Mouse (Mus musculus): Measurements from ENCODE around the gene Galnt6.
A peak's percentile ranks its signal among the peaks of the same experiment; 100 is the strongest.

Galnt6 gene

DNA sequence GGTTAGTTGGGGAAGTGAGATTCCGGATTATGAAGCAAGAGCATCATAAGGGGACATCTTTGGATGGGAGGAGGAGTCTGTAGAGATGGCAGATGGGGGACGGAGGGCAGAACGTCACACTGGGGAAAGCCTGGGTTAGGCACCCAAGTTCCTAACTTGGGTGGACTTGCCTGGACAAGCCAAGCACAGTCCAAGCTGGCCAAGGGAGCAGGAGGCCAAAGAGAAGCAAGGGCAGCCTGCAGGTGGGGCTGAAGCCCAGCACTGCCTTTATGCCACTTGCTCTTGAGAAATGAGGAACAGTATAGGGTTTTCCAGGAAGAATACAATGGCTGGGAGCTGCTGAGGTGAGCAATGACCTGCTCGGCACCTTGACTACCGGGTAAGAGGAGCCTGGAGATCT, 10.0 kb downstream of the Galnt6 start:
- DNase-seq, result peak; percentile 25

DNA sequence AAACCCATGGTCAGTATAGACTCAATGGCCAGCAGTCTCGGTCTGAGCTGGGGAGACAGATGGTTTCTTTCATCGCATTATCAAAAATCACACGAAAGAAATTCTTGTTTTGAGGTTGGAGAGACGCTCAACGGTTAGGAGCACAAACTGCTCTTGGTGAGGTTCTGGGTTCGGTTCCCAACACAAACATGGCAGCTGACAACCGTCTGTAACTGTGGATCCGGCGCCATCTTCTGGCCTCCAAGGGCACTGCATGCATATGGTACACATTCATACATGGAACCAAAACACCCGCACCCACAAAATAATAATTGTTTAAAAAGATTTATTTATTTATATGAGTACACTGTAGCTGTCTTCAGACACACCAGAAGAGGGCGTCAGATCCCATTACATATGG, 10.6 kb downstream of the Galnt6 start:
- DNase-seq, result peak; percentile 67

DNA sequence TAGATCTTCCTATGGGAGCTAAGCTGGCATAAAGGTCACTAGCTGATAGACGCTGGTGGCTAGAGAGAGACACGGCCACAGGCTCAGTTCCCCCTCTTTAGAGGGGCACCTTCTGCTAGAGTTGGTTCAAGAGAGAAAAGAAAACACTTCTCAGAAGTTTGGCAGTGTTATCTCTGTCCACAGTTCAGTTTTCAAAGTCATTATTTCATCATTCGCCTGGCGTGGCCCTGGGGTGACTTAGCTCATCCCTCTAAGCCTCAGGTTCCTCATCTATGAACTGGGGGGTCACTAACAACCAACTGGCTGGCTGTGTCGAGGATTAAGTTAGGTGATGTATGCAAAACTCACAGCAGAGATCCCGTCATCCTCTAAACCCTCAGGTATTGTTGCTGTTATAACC, 11.2 kb downstream of the Galnt6 start:
- DNase-seq, result no peak

DNA sequence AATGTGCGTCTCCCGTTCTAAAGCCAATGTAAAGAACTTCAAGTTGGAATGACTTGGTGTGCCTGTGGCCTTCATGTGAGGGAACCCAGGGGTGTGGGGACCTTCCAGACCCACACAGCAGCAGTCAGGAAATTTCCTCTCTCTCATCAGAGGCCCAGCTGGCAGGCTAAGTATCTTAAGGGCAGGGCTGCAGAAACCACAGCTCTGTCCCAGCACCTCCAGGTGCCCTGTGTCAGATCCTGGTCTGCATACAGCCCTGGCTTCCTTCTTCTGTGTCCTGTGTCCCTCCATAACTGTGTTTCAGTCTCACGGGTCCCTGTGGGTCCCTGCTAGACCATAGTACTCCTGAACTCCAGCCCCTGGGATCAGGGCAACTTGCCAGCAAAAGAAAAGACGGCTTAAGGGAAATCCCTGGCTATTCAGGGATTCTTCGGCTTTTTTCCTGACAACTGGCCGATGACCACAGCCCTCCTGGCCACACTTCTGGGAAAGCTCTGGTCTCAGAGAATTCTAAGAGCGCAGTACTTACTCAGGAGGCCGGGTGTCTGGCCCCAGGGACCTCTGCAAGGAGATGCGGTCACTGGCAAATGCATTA, 13.7 kb downstream of the Galnt6 start:
- no peak for DNase-seq

DNA sequence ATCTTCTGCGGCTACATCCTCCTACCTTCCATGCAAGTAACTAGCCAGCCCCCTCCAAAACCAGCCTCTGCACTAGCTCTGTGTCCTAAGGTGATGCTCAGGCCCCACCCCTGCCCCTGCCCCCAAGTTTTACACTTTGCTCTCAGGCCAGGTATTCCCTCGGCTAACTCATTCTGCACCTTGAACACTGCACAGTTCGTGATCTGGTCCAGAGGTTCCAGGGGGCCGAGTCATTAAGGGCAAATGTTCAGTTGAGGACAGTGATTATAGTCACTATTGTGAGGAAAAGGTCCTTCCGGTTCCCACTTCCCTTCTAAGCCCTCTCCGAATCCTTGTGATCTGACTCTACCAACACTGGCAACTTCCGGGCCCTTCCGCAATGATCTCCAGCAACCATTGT, 14.7 kb downstream of the Galnt6 start:
- no peak for DNase-seq

DNA sequence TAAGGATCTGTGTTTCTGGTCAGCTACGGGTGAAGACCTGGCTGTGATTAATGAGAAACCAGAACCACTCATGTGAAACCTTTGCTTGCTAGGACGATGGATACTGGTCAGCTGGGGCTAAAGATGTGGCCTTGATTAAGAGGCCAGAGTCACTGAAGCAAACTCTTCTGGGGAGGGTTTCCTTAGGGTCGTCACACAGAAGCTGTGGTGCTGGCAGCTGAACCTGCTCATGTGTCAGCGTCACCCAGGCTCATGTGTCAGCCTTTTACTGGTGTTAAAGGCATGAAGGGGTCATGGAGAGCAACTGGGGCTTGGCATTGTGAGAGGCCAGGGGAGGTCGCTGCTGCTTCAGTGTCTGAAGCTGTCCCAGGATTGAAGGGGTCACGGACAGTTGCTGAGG, 18.3 kb downstream of the Galnt6 start:
- no peak for DNase-seq

DNA sequence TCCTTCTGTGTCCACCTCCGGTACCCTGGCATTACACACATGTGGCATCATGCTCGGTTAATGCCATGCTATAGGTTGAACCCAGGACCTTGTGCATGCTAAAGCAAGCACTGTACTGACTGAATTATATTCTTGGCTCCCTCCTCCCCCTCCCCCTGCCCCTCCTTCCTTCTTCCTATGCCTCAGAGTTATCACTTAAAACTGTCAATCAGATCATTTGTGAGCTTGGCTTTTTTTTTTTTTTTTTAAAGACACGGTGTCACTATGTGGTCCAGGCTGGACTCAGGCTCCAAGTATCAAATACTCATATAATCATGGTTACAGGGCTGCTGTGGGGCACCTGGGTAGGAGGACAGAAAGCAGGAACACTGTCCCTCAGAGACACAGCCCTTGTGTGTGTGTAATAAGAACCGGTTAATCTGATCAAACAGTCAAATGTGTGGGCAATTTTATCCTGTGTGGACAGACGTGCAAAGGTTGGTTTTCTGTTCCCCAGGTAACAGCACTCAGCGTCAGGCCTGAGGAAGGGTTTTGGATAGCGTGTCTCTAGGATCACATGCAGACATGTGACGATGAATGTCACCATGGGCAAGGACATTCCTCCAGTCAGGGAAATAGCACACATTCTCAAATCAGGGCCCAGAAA, 20.6 kb downstream of the Galnt6 start:
- DNase-seq, result no peak

DNA sequence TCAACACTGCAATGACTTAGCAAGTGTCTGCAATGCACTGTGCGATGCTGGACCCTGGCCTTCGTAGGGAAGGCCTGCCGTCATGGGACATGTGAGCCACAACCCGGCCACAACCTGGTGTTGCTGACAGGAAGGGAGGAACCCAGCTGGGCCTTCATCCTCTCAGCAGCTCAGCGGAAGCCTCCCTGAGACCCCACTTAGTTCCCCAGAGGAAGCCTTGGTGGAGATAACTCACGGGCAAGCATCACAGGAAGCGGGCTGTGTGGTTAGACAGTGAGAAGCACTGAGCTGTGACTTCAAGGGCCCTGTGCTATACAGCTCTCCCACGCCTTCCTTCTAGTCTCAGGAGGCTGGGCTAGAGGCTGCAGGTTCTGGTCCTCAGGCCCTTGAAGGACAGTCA, 22.9 kb downstream of the Galnt6 start:
- DNase-seq, result peak; percentile 77

DNA sequence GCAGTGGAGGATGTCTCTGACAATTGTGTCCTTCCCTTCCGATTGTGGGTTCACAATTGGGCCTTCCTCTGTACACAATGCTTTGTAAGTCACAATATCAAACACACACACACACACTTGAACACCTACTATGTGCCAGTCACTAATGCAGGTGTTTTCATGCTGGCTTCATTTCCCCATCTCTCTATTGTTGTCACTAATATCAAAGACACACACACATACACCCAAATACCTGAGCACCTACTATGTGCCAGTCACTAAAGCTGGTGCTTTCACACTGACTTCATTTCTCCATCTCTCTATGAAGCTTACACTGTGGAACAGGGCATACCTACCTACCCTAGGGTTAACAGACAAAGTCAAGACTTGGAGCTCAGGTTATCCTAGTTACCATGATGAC, 23.8 kb downstream of the Galnt6 start:
- no peak for DNase-seq

DNA sequence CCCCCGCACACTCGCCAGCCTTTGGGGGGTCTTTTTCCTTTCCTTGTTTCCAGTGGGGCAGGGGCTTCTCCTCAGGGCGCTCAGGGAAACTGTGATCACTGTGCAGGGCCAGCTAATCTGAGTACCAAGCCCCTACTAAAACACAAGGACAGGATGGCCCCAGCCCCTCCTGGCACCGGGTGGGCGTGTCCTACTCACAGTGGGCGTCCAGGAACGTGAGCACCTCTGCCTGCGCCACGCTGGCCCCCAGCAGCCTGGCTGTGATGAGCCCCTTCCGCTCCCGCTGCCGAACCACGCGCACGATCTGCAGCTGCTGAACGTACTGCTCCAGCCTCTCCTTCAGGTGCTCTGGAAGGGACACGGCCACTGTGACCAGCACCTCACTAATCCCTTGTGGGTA, 25.3 kb downstream of the Galnt6 start:
- DNase-seq, result peak; percentile 69

DNA sequence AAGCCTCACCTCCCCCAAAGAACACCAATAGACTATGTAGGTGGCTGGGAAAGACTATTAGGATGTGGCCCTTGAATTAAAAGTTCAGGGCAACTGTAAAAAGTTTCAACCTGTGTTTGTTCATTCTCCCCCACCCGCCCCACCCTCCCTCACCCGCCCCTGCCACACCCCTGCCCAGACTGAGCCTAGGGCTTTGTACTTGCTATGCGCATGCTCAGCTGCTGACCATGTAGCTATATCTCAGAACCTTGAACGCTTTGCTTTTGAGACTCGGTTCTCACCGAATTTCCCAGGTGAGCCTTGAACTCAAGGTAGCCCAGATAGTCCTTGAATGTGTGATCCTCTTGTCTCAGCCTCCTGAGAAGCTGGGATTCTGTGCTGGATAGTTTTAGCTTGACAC, 27.3 kb downstream of the Galnt6 start:
- no peak for DNase-seq

DNA sequence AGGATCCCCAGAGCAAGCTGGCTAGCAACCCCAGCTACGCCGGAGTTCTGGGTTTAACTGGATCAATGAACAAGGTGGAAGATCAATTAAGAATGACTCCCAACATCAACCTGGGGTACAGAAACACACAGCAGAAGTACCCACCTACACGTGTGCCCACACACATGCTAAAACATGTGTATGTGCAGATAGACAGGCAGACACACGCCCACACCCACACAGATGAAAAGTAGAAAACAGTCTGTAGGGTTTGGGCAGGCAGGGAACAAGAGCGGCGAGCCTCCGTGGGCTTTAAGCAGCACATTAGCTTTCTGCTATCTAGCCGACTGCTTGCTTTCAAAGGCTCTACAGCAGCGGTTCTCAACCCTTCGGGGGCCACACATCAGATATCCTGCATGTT, 28.1 kb downstream of the Galnt6 start:
- DNase-seq, result peak; percentile 46

DNA sequence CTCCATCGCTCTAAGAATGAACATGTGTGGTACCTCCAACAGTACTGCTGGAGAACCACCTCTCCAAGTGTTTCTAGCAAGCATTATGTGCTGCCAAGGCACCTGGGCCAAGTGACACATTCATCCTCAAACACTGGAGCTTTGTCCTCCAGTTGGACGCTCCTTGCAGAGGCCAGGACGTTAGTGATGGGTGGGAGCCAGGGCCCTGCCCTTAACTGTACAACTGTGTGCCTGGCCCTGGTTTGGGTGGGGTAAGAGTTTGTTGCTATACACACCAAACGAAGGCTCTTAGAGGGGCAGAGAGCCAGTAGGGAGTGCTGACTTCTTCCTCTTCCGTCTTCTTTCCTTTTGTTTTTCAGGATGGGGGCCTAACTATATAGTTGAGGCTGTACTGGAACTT, 28.8 kb downstream of the Galnt6 start:
- no peak for DNase-seq

DNA sequence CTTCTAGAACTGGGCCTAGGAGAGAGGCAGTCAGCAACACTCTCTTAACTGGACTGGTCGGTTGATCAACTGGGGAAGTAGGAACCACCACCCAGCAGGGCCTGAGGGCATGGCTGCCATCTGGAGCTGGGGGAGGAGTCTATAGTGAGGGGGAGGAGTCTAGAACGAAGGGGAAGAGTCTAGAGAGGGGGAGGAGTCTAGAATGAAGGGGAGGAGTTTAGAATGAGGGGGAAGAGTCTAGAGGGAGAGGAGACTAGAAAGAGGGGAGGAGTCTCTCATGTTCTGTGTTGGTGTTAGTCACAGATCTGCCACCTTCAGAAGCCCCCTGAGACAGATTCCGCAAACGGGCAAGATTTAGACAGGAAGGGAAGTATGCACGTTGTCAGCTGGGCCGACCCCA, 29.8 kb downstream of the Galnt6 start:
- DNase-seq, result no peak

DNA sequence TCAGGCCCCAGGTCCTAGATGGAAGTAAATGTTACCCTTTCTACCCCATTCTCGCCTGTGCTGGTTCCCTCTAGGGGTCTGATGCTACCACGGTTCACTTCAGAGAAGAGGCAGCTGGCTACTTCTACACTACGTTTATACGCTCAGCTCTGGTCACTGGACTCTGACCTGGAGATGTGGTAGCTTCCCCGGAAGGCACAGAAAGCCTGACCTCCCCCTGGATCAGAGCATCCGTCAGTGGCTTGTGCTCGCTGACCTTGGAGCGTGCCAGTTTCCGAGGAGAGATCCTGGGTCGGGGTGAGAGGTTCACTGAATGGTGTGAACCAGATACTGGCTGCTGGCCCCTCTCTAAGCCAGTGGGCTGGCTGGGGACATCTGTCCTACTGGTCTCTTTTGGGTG, 31.1 kb downstream of the Galnt6 start:
- DNase-seq, result no peak

DNA sequence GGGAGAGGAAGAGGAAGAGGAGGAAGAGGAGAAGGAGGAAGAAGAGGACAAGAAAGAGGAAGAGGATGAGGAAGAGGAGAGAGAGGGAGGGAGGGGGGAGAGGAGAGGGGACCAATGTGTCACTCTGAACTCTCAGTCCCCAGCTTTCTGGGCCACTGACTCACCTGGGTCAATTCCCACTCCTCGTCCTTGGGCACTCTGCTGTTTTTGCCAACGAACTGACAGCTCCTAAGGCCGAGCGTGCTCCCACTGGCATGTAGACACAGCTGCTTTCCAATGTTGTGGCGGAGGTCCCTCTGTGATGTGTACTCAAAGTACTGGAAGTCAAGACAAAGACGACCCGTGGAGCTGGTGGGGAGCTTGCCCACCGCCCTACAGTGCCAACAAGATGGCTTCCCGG, 34.8 kb downstream of the Galnt6 start:
- no peak for DNase-seq

DNA sequence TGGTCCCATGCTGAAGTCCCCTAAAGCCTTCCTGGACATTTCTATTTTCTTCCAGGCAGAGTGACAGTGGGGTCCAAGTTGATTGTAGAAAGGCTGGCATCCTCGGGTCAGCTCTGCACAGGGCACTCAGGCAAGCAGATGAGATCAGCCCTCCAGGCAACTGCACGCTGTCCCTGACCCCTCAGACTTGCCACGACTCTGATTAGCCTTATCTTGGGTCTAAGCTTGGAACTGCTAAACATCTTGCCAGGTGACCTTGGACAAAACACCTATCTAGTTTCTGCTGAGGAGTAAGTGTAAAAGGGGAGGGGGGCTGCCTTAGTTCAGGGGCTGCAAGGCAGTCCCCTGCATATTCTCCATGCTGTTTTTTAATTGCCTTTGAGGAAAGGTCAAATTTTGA, 37.2 kb downstream of the Galnt6 start:
- DNase-seq, result no peak

DNA sequence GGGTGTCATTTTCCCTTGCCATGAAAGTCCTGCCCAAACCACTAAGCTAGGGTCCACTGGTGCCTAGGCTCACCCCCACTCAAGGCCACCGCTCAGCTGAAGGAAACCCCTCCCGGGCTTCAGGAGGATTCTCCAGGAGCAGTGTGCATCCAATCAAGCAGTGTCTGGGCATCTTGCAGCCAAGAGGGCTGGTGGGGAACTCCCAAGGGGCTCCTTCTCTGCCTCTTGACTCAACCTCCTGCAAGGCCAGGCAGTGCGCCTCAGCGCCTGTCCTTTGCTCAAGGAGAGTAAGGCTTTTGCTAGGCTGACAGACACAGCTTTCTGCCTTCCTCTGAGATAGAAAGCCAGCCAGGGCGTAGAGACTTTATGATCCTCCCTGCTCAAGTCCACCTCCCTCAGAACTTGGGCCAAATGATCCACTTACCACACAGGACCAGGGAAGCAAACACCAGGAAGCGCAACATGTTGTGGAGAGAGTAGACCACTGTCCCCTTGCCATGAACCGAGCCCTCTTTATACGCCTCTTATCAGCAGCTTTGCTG, 41.7 kb downstream of the Galnt6 start, which contains the start of gene Cela1:
Gene Cela1 (minus strand): TSS at position 492 of the 542 bp plus-strand sequence.
- peak; percentile 40 for DNase-seq

DNA sequence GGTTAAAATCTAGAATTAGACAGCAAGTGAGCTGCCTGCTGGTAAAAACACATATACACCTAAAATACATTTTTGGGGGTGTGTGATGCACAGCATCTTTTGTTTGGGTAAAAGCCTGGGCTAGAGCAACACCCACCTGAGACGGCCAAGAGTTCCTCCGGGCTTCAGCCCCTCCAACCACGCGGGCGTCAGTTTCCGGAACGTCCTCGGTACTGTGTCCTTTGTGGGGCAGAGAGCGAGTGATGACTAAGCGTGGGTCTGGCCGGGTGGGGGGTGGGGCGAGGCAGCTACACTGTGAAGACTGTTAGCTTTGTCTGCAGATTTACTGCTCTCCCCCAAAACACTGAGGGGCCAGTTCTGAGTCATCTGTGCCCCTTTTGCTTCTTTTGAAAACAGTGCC, 42.2 kb downstream of the Galnt6 start:
- DNase-seq, result peak; percentile 43

DNA sequence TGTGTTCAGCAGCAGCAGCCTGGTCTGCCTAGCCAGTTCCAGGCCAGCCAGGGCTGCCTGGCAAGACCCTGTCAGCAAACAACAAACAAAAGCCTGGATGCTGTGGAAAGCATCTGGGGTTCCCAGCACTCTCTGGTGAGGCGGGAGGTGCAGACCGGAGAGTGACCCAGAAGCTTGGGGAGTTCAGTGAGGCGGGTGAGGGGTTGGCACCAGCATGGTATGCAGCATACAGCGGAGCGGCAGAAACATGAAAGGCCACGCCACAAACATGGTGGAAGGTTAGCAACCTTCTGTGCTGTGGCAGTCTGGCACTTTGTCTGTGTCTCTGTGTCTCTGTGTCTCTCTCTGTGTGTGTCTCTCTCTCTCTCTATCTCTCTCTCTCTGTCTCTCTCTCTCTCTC, 42.7 kb downstream of the Galnt6 start:
- DNase-seq, result no peak

DNA sequence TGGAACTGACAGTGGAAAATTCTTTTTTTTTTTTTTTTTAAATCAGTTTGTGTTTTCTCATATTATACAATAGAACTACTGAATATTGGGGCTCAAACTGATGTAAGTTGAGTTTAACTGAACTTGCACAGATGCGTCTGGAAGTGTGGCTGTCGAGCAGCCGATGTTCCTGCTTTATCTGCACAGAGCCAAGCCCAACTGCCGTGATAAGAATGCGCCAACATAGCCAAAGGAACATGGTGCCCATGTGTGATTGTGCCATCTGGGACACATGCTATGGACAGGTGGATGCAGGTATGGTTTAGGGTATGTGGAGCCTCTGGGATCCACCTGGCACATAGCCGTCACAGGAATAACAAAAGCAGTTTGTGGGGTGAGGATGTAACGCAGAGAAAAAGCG, 43.3 kb downstream of the Galnt6 start:
- no peak for DNase-seq

DNA sequence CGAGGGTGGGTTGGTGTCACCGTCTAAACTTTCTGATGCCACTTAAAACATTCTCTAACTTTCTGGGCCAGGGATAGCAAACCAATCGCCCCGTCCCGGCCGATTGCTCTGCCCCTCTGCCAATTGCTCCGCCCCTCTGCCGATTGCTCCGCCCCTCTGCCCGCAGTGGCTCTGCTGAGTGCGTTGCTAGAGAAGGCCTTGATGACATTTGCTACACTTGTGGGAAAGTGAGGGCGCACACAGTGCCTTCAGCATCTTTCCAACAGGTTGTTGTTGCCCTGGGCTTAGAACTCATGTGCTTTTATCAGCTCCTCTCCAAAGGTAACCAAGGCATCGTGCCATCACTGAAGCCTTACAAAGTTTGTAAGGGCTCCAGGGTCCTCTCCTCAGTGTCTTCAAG, 43.9 kb downstream of the Galnt6 start:
- peak; percentile 45 for DNase-seq

DNA sequence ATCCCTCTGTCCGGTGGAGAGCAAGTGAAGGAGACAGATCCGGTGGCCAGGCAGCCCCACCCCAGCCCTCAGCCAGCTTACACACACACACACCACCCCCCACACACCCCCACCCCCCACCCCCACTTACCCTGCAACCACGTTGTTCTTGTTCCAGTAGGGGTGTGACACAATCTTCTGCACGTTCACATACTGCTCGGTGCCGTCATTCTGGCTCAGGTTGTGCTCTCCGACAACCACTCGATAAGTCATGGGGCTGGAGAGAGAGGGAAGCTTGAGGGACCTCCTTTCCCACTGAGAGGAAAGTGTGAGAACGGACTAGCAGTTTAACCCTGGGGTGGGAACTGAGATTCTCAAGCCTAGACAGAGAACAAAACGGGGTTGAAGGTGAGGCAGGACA, 44.7 kb downstream of the Galnt6 start:
- DNase-seq, result no peak

DNA sequence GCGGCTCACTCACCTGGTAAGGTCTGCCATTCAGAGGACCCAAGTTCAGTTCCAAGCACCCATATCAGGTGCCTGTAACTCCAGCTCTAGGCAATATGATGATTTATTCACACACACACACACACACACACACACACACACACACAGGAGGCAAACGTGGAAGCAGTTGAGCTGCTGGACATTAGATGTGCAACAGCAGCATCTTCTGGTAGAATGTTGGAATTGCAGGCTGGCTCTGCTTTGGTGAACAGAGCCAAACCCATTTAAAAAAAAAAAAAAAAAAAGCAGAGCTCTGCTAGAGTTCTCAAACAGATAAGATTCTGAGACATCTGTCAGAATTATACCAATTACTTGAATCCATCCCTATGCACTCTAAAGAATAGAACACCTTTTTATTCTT, 46.1 kb downstream of the Galnt6 start:
- DNase-seq, result peak; percentile 89

DNA sequence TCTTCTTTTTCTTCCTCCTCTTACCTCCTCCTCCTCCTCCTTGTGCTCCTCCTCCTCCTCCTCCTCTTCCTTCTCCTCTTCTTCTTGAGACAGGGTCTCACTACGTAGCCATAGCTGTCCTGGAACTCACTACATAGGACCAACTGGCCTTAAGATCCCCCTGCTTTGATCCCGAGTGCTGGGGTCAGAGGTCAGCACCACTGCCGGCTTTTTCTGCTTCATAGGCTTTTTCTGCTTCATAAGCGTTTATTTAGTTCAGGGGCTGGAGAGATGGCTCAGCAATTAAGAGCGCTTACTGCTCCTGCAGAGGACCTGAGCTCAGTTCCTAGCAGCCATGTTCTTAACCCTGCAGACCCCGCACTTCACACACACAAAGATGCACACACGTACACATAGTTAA, 47.4 kb downstream of the Galnt6 start:
- DNase-seq, result no peak
